ENCODE assay signal across 9 mouse cellular contexts in the genomic region with DNA sequence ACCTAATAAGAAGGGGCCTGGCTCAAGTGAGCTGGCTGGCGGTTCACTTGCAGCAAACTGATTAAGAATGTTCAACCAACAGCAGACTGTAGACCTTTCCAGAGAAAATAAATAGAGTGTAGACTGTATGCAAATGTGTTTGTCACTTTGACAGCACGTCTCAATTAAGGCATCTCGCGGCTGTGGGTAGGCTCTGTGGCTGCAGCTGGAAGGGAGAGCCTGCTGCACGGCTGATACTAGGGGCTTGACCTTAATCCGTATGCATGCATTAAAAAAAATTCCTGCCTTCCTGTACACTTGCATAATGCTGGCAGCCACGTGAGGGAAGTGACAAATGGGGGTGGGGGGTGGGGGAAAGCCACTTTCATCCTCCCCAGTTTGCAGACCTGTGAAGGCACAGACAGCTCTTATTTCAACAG.
DNase-seq lines count a peak whose midpoint lies in the region; ATAC-seq and TF ChIP-seq lines count a peak whose summit lies in the region.
"Had no signal": no experiment of that assay in that cellular context is flagged by ENCODE, and none has a peak within 500 bp of the region (broad histone marks: within the 10 kb centered on the region; RNA-seq: fewer than 3 reads in every experiment).

No protein-coding gene starts in this region.

- no peak for ATAC-seq in kidney, postnatal 0 days (replicated peaks; ENCODE audit: low FRiP score, low read depth)
- ATAC-seq in limb, embryonic 11.5 days (ENCODE audit: insufficient number of reproducible peaks, low FRiP score, low TSS enrichment, low read depth): peak; percentile 54; the same call in 1 of the 2 replicates
- ATAC-seq: liver, embryonic 12.5 days had no signal

- no peak for TF ChIP-seq POLR2A in kidney, adult 2 months (IDR thresholded peaks at IDR 0.05; ENCODE audit: low read depth, low read length)

- TF ChIP-seq CTCF in kidney, postnatal 0 days (IDR thresholded peaks at IDR 0.05; ENCODE audit: low read depth): no peak
- TF ChIP-seq CTCF in kidney, adult 2 months (conservative IDR thresholded peaks at IDR 0.05; ENCODE audit: insufficient read depth, insufficient read length, low read depth, low read length): no peak

- no peak overlapping the region for H3K4me2 ChIP-seq in kidney, postnatal 0 days (ENCODE audit: low read length)
- no peak overlapping the region for H3K4me2 ChIP-seq in limb, embryonic 11.5 days (ENCODE audit: low read depth, severe bottlenecking)
- H3K4me2 ChIP-seq: liver, embryonic 12.5 days had no signal

- no peaks in the 10 kb centered on the region for H3K36me3 ChIP-seq in kidney, postnatal 0 days (ENCODE audit: insufficient read depth, low read length)
- no peaks in the 10 kb centered on the region for H3K36me3 ChIP-seq in limb, embryonic 11.5 days (ENCODE audit: control insufficient read depth, insufficient read depth, low read length)
- H3K36me3 ChIP-seq in kidney, adult 2 months (ENCODE audit: control insufficient read depth, insufficient read depth, low read length): no peaks in the 10 kb centered on the region

- H3K27me3 ChIP-seq in kidney, postnatal 0 days (ENCODE audit: insufficient read depth, low read length): no peaks in the 10 kb centered on the region
- H3K27me3 ChIP-seq in limb, embryonic 11.5 days (ENCODE audit: control insufficient read depth, insufficient read depth, low read length): no peaks in the 10 kb centered on the region
- H3K27me3 ChIP-seq in kidney, adult 2 months (replicated peaks; ENCODE audit: control insufficient read depth, insufficient read depth, low read length): no peaks in the 10 kb centered on the region
- H3K27me3 ChIP-seq: liver, embryonic 12.5 days had no signal

- H3K4me3 ChIP-seq in kidney, postnatal 0 days (replicated peaks; ENCODE audit: low read depth, low read length): no peak overlapping the region
- no peak overlapping the region for H3K4me3 ChIP-seq in limb, embryonic 11.5 days (ENCODE audit: low read depth, low read length)
- H3K4me3 ChIP-seq in kidney, adult 2 months (ENCODE audit: insufficient read depth, low read depth, low read length): no peak overlapping the region
- H3K4me3 ChIP-seq: liver, embryonic 12.5 days had no signal

- no peaks in the 10 kb centered on the region for H3K9me3 ChIP-seq in kidney, postnatal 0 days (replicated peaks; ENCODE audit: low read length)
- no peaks in the 10 kb centered on the region for H3K9me3 ChIP-seq in limb, embryonic 11.5 days (ENCODE audit: control insufficient read depth, low read length)
- H3K9me3 ChIP-seq: liver, embryonic 12.5 days had no signal

- 13% methylated on average over 7 of the region's 7 CpGs for WGBS in kidney, postnatal 0 days
- 4% methylated on average over 7 of the region's 7 CpGs for WGBS in limb, embryonic 11.5 days
- WGBS in kidney, adult 2 months: 43% methylated on average over 7 of the region's 7 CpGs

- peak; percentile 21 for DNase-seq in kidney, postnatal 0 days (ENCODE audit: low spot score)
- DNase-seq in kidney, postnatal 25 days: no peak
- DNase-seq in fibroblast of lung, adult 2 months (ENCODE audit: low read depth): peak; percentile 40
- peak; percentile 63 for DNase-seq in limb, embryonic 11.5 days (ENCODE audit: low spot score)
- DNase-seq in retina, adult 2 months (ENCODE audit: low read depth, low spot score): peak; percentile 53
- DNase-seq in thymus, postnatal 0 days (ENCODE audit: low spot score): no peak
- no peak for DNase-seq in kidney, adult 2 months
- DNase-seq in layer of hippocampus, postnatal 10 days (ENCODE audit: low spot score in 2 of 2): no peak

- no peaks in the 10 kb centered on the region; the same call in 1 of the 2 replicates for H3K4me1 ChIP-seq in kidney, postnatal 0 days (replicated peaks; ENCODE audit: insufficient read depth, low read length)
- H3K4me1 ChIP-seq in limb, embryonic 11.5 days (ENCODE audit: control insufficient read depth, insufficient read depth, low read length): peaks cover 12% of the 10 kb centered on the region
- no peaks in the 10 kb centered on the region for H3K4me1 ChIP-seq in kidney, adult 2 months (ENCODE audit: control insufficient read depth, insufficient read depth, low read length)

- H3K9ac ChIP-seq in kidney, postnatal 0 days (ENCODE audit: low read depth, low read length): no peak overlapping the region
- H3K9ac ChIP-seq in limb, embryonic 11.5 days (ENCODE audit: low read length): no peak overlapping the region
- H3K9ac ChIP-seq: liver, embryonic 12.5 days had no signal

- H3K27ac ChIP-seq in kidney, postnatal 0 days: no peak overlapping the region
- peak overlapping the region; percentile 74 for H3K27ac ChIP-seq in limb, embryonic 11.5 days (replicated peaks; ENCODE audit: low read depth, low read length)
- H3K27ac ChIP-seq in kidney, adult 2 months (ENCODE audit: insufficient read depth, low read depth, low read length): no peak overlapping the region
- H3K27ac ChIP-seq: liver, embryonic 12.5 days had no signal

Comparison
In these comparisons a context has a peak if more than half of its experiments do, and no peak if none do; other contexts are left out.
1. DNase-seq: peak in kidney, postnatal 0 days (single experiment), fibroblast of lung, adult 2 months (single experiment), limb, embryonic 11.5 days (single experiment) and retina, adult 2 months (single experiment); none in kidney, postnatal 25 days (0 of 2), thymus, postnatal 0 days (single experiment), kidney, adult 2 months (single experiment) and layer of hippocampus, postnatal 10 days (0 of 2).